Mouse (Mus musculus) C2C12 (cell line): ENCODE results near the gene Slc25a54. TPM values are rescaled to one million over a fixed set of nuclear protein-coding genes. Genes with fewer than 3 reads are reported as not detected.
A peak's percentile ranks its signal among the peaks of the same experiment; 100 is the strongest.

Experiments
- H3K27me3 ChIP-seq: one replicate; pipeline ENCODE4 v1.6.1; 2011; ENCODE audit not compliant: control insufficient read depth, insufficient read depth, insufficient read length
- H3K36me3 ChIP-seq: one replicate; pipeline ENCODE4 v1.6.1; 2011; ENCODE audit not compliant: control insufficient read depth, insufficient read depth
- H3K4me3 ChIP-seq: one replicate; pipeline ENCODE4 v1.5.1; 2011; ENCODE audit warnings: mild to moderate bottlenecking, control low read depth; ENCODE audit not compliant: poor library complexity, insufficient read depth, severe bottlenecking
- H3K79me2 ChIP-seq: one replicate; pipeline ENCODE4 v1.6.1; 2011; ENCODE audit not compliant: control insufficient read depth, insufficient read depth
- H3K79me3 ChIP-seq: one replicate; pipeline ENCODE4 v1.6.1; 2011; ENCODE audit warnings: low read depth, control low read depth
- H3ac ChIP-seq: one replicate; pipeline ENCODE3; 2011; ENCODE audit warnings: low read depth; ENCODE audit not compliant: control insufficient read depth, insufficient read length
- CEBPB ChIP-seq: IDR thresholded peaks from one replicate; pipeline ENCODE4 v1.6.1; 2011; ENCODE audit warnings: low read depth, mild to moderate bottlenecking, control low read depth, moderate library complexity
- CTCF ChIP-seq: IDR thresholded peaks from one replicate; pipeline ENCODE4 v1.5.1; 2011; ENCODE audit not compliant: control insufficient read depth, insufficient read depth, insufficient read length
- FOSL1 ChIP-seq: IDR thresholded peaks from one replicate; pipeline ENCODE4 v1.8.0; 2011; ENCODE audit warnings: mild to moderate bottlenecking, low read length; ENCODE audit not compliant: poor library complexity, insufficient read depth, severe bottlenecking
- MAX ChIP-seq: IDR thresholded peaks from one replicate; pipeline ENCODE4 v1.6.1; 2011; ENCODE audit warnings: mild to moderate bottlenecking, control low read depth
- MYOD1 ChIP-seq: IDR thresholded peaks from one replicate; pipeline ENCODE4 v1.6.1; 2011; ENCODE audit warnings: low read depth; ENCODE audit not compliant: control insufficient read depth, insufficient read length
- MYOG ChIP-seq: IDR thresholded peaks from one replicate; pipeline ENCODE4 v1.6.1; 2011; ENCODE audit not compliant: control insufficient read depth, insufficient read length; ENCODE audit errors: extremely low read depth
- USF1 ChIP-seq: IDR thresholded peaks from one replicate; pipeline ENCODE4 v1.6.1; 2011; ENCODE audit warnings: low read depth, mild to moderate bottlenecking, control low read depth, moderate library complexity
- microRNA-seq: library from miRNA; unstranded; fragments of <30 nt; microRNA quantifications from one replicate; pipeline ENCODE4, GENCODE M21; 2019; ENCODE audit warnings: borderline microRNAs expressed
- polyA plus RNA-seq: library from polyadenylated mRNA; unstranded; fragments of >200 nt; fragmentation: generic; extraction: Trizol; gene quantifications from one replicate; pipeline ENCODE4 v1.2.1, GENCODE M21; 2012; ENCODE audit warnings: missing spikeins

Slc25a54 gene
- polyA plus RNA-seq, 1 experiment, result not detected

- H3K36me3 ChIP-seq, result peaks cover 79% of the 10 kb centered on the region
- TF ChIP-seq CTCF (no peak), FOSL1 (peak; percentile 84), MAX (peak; percentile 20), CEBPB (peak; percentile 71)
- peaks cover 36% of the 10 kb centered on the region for H3K79me3 ChIP-seq
- no peak overlapping the region for H3ac ChIP-seq
- H3K79me2 ChIP-seq, result peaks cover 67% of the 10 kb centered on the region
- H3K27me3 ChIP-seq, result no peaks in the 10 kb centered on the region
- no peak overlapping the region for H3K4me3 ChIP-seq
Observed at GRCm38 (mm10) chr3:109155926-109156669, 75.8 kb downstream of the Slc25a54 start.

GRCm38 (mm10) chr3:109157481-109157880 lies 77.2 kb downstream of the Slc25a54 start:
- TF ChIP-seq USF1, result peak; percentile 51
- TF ChIP-seq FOSL1, result no peak
- TF ChIP-seq MAX, result no peak
- Histone ChIP-seq H3K4me3 (no peak overlapping the region), H3K27me3 (no peaks in the 10 kb centered on the region), H3K79me3 (peaks cover 23% of the 10 kb centered on the region), H3K79me2 (peaks cover 53% of the 10 kb centered on the region), H3K36me3 (peaks cover 80% of the 10 kb centered on the region), H3ac (no peak overlapping the region)

GRCm38 (mm10) chr3:109164088-109164487 lies 83.8 kb downstream of the Slc25a54 start:
- no peak for TF ChIP-seq USF1
- no peak for TF ChIP-seq CTCF
- H3K36me3 ChIP-seq, result peaks cover 87% of the 10 kb centered on the region

GRCm38 (mm10) chr3:109164644-109165043 lies 84.4 kb downstream of the Slc25a54 start:
- Histone ChIP-seq H3K27me3 (no peaks in the 10 kb centered on the region), H3K79me3 (peaks cover 5% of the 10 kb centered on the region), H3ac (no peak overlapping the region), H3K4me3 (no peak overlapping the region), H3K79me2 (peaks cover 13% of the 10 kb centered on the region), H3K36me3 (peaks cover 87% of the 10 kb centered on the region)
- TF ChIP-seq CTCF (no peak), CEBPB (no peak), MAX (no peak), MYOG (no peak), USF1 (no peak), FOSL1 (no peak), MYOD1 (no peak)

More at GRCm38 (mm10) chr3:109164088-109164487, 83.8 kb downstream of the Slc25a54 start:
- peaks cover 14% of the 10 kb centered on the region for H3K79me2 ChIP-seq
- H3K79me3 ChIP-seq, result peaks cover 5% of the 10 kb centered on the region
- H3K27me3 ChIP-seq, result no peaks in the 10 kb centered on the region
- H3K4me3 ChIP-seq, result no peak overlapping the region
- peak overlapping the region; percentile 32 for H3ac ChIP-seq

GRCm38 (mm10) chr3:109165214-109165829 lies 85.1 kb downstream of the Slc25a54 start:
- peak; percentile 88 for TF ChIP-seq MAX
- TF ChIP-seq CEBPB, result peak; percentile 45
- TF ChIP-seq FOSL1, result peak; percentile 28
- TF ChIP-seq CTCF, result no peak
- peak; percentile 86 for TF ChIP-seq MYOD1
- TF ChIP-seq MYOG, result no peak
- TF ChIP-seq USF1, result peak; percentile 77
- H3K27me3 ChIP-seq, result no peaks in the 10 kb centered on the region
- no peak overlapping the region for H3K4me3 ChIP-seq
- peaks cover 87% of the 10 kb centered on the region for H3K36me3 ChIP-seq
- H3K79me2 ChIP-seq, result peaks cover 13% of the 10 kb centered on the region
- H3ac ChIP-seq, result no peak overlapping the region
- peaks cover 5% of the 10 kb centered on the region for H3K79me3 ChIP-seq

Small RNA genes within 50 kb of the gene (microRNA-seq; reads per million reads assigned to microRNA genes)
- gene Gm44384, result not detected

Other genes starting within 250 kb of the Slc25a54 start
- gene Stxbp3, start 239.9 kb upstream of the Slc25a54 start, polyA plus RNA-seq, result 12.3 TPM
- 0.01 TPM for gene Fndc7, start 190.5 kb upstream of the Slc25a54 start, polyA plus RNA-seq
- 19.5 TPM for gene Prpf38b, start 168.7 kb upstream of the Slc25a54 start, polyA plus RNA-seq
- gene Henmt1, start 140.6 kb upstream of the Slc25a54 start, polyA plus RNA-seq, result 0.15 TPM
- gene Gm9857, start 140.0 kb upstream of the Slc25a54 start, polyA plus RNA-seq, result not detected
- 8.2 TPM for gene Fam102b, start 52.9 kb upstream of the Slc25a54 start, polyA plus RNA-seq
- gene Slc25a24, start 42.7 kb downstream of the Slc25a54 start, polyA plus RNA-seq, result 32.6 TPM